Mouse (Mus musculus) neutrophil, adult 83 days (primary cell): ENCODE measurements around the gene Bpnt1. TPM values are rescaled to one million over a fixed set of nuclear protein-coding genes. Genes with fewer than 3 reads are reported as not detected.

ENCODE experiments used
- total RNA-seq, 2 experiments: library from RNA; stranded (reverse); gene quantifications; one replicate each; pipeline ENCODE4 v1.2.4; 2023

Gene Bpnt1
- 1 to 10 TPM; 7.1 to 8.2 TPM for total RNA-seq

DNA sequence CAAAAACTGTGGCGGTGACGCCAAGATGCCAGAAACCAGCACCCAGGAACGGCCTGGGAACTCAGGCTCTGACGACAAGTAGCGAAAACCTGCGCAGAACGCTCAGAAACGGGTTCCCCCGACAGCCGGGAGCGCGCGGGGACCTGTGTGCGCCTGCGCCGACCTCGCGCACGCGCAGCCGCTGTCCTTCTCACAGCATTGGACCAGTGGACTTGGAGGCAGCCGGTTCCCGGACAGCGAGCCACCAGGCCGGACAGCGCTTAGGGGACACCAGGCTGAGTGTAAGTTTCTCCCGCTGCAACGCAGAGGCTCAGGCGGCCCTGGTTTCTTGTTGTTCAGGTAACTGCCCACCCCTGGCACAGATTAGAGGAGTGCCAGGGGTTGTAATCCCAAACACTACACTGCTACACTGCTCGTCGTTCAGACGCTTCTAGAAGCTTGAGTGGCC is at the start of gene Bpnt1:
Gene Bpnt1, plus strand, starts transcription at position 167 of the 448 bp plus-strand sequence.

DNA sequence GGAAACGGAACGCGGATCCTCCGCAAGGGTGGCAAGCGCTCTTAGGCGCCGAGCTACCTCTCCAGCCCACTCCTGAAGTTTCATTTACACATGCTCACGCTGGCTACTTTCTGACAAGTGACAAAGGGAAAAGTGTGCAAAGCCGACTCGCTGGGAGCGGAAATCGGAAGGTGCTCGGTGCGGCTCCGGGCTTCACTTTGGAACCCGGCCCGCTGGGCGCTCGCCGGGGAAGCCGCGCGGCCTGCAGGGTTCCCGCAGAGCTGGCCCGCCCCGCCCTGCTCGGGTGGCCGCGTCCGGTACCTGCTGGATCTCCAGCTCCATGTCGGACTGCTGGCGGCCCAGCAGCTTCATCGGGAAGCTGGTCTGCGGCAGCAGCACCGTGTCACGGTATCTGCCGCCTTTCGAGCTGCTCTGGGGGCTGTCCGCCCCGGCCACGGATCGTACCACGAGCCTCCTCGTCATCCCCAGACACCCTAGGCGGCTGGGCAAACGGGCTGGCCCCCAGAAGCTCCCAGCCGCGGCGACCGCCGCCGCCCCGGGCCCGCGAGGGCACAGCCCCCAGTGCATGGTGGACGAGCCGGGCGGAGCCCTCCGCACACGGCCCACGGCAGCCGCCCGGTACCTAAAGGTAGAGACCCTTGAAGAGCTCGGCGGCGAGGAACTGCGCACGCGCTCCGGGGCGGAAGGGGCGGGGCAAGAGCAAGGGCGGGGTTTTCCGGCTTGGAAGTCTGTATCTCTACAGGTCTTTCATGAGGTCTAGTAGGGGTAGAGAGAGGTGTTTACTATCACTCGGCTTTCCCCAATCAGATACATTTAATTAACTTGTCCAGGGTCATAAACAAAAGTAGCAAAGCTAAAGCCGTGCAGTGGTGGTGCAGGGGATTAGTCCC is 3.0 kb upstream of the Bpnt1 start, which contains the start of gene Iars2:
Gene Iars2, minus strand, starts transcription at position 676 of the 890 bp plus-strand sequence.

DNA sequence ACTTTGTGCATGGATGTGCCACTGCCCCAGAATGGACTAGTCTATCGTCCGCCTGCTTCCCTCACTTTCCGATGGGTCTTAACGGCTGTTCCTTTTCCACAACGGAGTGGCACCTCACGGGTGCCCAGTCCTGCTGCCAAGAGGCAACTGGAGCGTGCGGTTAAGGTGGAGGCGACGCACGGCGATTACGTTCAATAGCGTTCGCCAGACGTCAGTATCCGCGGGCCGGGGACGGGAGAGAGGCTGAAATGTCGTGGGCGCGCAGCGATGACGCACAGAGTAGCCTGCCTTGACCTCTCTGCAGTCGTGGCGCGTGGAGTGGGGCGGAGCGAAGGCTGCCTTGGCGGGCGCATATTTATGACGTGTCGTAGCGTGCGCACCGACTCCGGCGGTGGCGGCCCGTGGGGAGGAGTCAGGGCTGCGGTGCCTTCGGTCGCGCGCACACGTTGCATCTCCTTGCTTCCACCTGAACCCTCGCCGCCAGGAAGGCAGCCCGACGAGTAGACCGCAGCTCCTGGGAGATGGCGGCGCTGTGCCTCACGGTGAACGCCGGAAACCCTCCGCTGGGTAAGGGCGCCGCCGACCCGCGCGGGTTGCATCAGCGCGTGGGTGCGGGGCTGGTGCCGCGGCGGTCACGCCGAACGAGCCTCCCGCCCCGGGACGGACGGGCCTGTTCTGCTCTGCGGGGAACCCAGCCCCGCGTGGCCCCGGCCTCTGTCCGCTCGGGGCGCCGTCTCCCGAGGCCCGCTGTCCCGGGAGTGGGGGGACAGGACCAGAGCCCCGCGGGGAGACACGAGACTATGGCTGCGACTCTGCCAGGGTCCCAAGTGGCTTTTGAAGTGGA is 30.9 kb downstream of the Bpnt1 start, which contains the start of gene Eprs:
Gene Eprs, plus strand, starts transcription at position 368 of the 844 bp plus-strand sequence.

Other genes starting within 250 kb of the Bpnt1 start
- gene Rab3gap2, start 128.0 kb upstream of the Bpnt1 start, total RNA-seq = 10 to 100 TPM; 56.3 TPM
- gene Iars2, start 2.8 kb upstream of the Bpnt1 start, total RNA-seq = 10 to 100 TPM; 16.0 to 17.4 TPM
- 10 to 100 TPM; 43.3 to 46.0 TPM for gene Eprs, start 30.9 kb downstream of the Bpnt1 start, total RNA-seq
- 1 to 10 TPM; 1.8 to 2.6 TPM for gene Slc30a10, start 122.7 kb downstream of the Bpnt1 start, total RNA-seq